Mouse (Mus musculus): Measurements from ENCODE around the gene Brwd3. TPM values are rescaled to one million over a fixed set of nuclear protein-coding genes. Genes with fewer than 3 reads are reported as not detected.

The Brwd3 gene
- polyA plus RNA-seq, 1 experiment from 2014 or later: 4.5 TPM

Other genes starting within 250 kb of the Brwd3 start
- gene Gm379, start 169.5 kb downstream of the Brwd3 start, polyA plus RNA-seq (2014; fragmentation: Nextera tagmentation; extraction: Ambion mirVana): not detected in 2 replicates
- 29.5 and 50.5 TPM in 2 replicates for gene Hmgn5, start 179.0 kb upstream of the Brwd3 start, polyA plus RNA-seq (2014; fragmentation: Nextera tagmentation; extraction: Ambion mirVana)